Mouse (Mus musculus) spleen, adult 2 months (tissue): Measurements from ENCODE around the gene Ngly1. TPM values are rescaled to one million over a fixed set of nuclear protein-coding genes. Genes with fewer than 3 reads are reported as not detected.

Source experiments
- DNase-seq, 2 experiments: peaks; one replicate each; pipeline versions ENCODE4 v3.0.0 to v3.0.0-alpha.2; 2012 to 2021; ENCODE audit warnings: low spot score in 2 of 2, low read depth in 1 of 2
- H3K27ac ChIP-seq: fragments of 200-500 bp; 2 replicates; pipeline ENCODE4 v1.5.1; 2012; ENCODE audit warnings: low read length, inconsistent platforms; ENCODE audit not compliant: insufficient read depth
- H3K27me3 ChIP-seq: fragments of 200-500 bp; 2 replicates; pipeline ENCODE4 v1.6.1; 2012; ENCODE audit warnings: mild to moderate bottlenecking, moderate library complexity, low read length, inconsistent platforms; ENCODE audit not compliant: control insufficient read depth, insufficient read depth
- H3K36me3 ChIP-seq: fragments of 200-500 bp; 2 replicates; pipeline ENCODE4 v1.6.1; 2012; ENCODE audit warnings: mild to moderate bottlenecking, low read length, inconsistent platforms; ENCODE audit not compliant: control insufficient read depth, insufficient read depth
- H3K4me1 ChIP-seq: fragments of 200-500 bp; 2 replicates; pipeline ENCODE4 v1.6.1; 2011; ENCODE audit warnings: inconsistent platforms; ENCODE audit not compliant: control insufficient read depth, insufficient read depth, insufficient read length
- H3K4me3 ChIP-seq: fragments of 200-500 bp; 2 replicates; pipeline ENCODE4 v1.5.1; 2011; ENCODE audit warnings: mild to moderate bottlenecking, inconsistent platforms; ENCODE audit not compliant: insufficient read depth, insufficient read length; ENCODE audit errors: extremely low read depth
- CTCF ChIP-seq: fragments of 200-500 bp; IDR thresholded peaks from 2 replicates; pipeline ENCODE4 v1.5.1; 2011; ENCODE audit warnings: mild to moderate bottlenecking, inconsistent platforms; ENCODE audit not compliant: insufficient read depth, insufficient read length, insufficient replicate concordance; ENCODE audit errors: extremely low read depth
- POLR2A ChIP-seq: fragments of 200-500 bp; IDR thresholded peaks from 2 replicates; pipeline ENCODE4 v1.6.1; 2011; ENCODE audit warnings: low read depth, low read length, inconsistent platforms
- WGBS: fragments of 180-500 bp; shearing (Covaris S2); methylation state at CpG from one replicate; pipeline ENCODE4 v1.1.7; 2018; 5-methylcytosine and 5-hydroxymethylcytosine counted together
- polyA plus RNA-seq: library from polyadenylated mRNA; depleted of rRNA; stranded (reverse); fragments of >200 nt; gene quantifications from 2 replicates; pipeline ENCODE4 v1.2.3, GENCODE M21; 2012

Ngly1 gene
- polyA plus RNA-seq, 1 experiment, result 19.8 TPM

DNA sequence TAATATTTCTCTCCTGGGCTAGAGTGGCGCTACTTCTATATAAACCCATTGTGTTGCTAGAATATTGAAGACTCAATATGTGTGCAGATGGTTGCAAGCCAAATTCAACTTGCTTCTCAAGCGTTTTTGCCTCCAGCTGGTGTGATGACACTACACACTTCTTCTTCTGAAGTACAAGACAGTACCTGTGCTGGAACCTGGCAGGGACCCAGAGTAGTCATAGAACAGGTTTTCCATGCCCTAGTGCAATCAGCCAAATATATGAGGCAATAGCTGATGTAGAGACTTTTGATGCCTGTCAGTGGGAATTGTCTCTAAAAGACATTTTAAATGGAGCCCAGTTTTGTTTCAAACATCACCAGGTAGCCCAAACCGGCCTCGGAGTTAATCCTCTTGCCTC, 75.3 kb downstream of the Ngly1 start:
- DNase-seq, result no peak
- no peaks in the 10 kb centered on the region for H3K27me3 ChIP-seq
- no peak for TF ChIP-seq POLR2A
- no peak for TF ChIP-seq CTCF
- WGBS, result 89% methylated on average over 4 of the region's 4 CpGs
- no peaks in the 10 kb centered on the region for H3K36me3 ChIP-seq
- no peaks in the 10 kb centered on the region for H3K4me1 ChIP-seq
- no peak overlapping the region for H3K4me3 ChIP-seq
- no peak overlapping the region for H3K27ac ChIP-seq

DNA sequence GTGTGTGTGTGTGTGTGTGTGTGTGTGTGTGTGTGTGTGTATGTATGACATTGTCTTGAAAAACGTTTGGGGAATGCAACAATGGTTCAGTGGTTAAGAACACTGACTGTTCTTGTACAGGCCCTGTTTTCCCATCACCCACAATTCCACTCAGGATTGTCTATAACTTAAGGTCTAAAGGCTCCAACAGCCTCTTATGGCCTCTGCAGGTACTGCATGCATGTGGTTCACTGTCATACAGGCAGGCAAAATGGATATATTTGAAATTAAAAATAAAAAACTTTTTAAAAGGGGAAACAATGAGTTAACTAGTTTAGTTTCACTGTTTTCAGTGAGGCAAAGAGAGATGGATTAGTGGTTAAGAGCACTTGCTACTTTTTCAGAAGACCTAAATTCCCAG, 76.1 kb downstream of the Ngly1 start:
- H3K27ac ChIP-seq, result no peak overlapping the region
- no peak for DNase-seq
- 48% methylated on average over 1 of the region's 1 CpGs for WGBS
- no peak overlapping the region for H3K4me3 ChIP-seq
- no peaks in the 10 kb centered on the region for H3K4me1 ChIP-seq
- no peak for TF ChIP-seq CTCF
- TF ChIP-seq POLR2A, result no peak
- H3K27me3 ChIP-seq, result no peaks in the 10 kb centered on the region
- H3K36me3 ChIP-seq, result no peaks in the 10 kb centered on the region

DNA sequence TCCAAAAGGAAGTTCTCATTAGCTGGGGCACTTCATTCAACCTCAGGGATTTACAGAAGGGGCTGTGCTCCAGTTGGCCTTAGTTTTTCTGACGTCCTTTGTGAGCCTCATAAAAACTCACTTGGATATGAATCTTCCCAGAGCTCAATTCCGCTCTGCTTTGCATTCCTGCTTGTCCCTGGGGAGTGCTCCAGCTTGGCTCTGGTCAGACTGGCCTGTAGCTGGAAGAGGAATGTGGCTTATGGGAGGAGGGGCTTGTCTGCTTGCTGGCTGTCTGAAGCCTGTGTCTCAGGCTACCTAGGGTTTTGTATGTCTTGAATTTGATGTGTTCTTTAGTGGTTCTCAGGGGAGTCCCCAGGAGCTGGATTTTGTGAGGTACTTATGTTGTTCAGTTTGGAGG, 79.5 kb downstream of the Ngly1 start:
- Histone ChIP-seq H3K36me3 (no peaks in the 10 kb centered on the region), H3K27me3 (no peaks in the 10 kb centered on the region), H3K27ac (no peak overlapping the region), H3K4me1 (no peaks in the 10 kb centered on the region), H3K4me3 (no peak overlapping the region)
- no peak for DNase-seq
- TF ChIP-seq CTCF, result no peak
- no peak for TF ChIP-seq POLR2A
- 72% methylated on average over 2 of the region's 2 CpGs for WGBS

DNA sequence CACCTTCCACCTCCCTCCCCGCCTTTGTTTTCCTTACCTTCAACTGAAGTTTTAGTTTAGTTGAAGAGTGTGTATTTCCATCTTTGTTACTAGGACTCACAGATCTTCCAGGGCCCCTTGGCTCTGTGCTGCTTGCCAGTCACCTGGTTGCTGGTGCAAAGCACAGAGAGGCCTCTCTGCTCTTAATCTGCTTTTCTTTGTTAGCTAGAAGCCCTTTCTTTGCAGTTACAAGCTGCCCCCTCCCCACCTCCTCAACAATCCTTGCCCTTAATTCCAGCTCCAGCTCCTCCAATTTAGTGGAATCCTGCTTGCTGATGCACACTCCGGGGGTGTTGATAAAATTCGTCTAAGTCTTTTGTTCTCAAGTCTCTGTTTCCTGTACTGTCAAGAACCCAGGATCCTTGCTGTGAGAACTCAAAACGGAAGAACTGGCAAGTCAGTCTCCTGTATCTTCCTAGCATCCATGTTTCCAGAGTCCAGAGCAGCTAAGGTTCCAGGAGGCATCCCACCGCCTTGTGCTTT, 79.9 kb downstream of the Ngly1 start:
- WGBS, result 83% methylated on average over 5 of the region's 5 CpGs
- TF ChIP-seq POLR2A (no peak), CTCF (no peak)
- no peak for DNase-seq
- no peaks in the 10 kb centered on the region for H3K4me1 ChIP-seq
- no peaks in the 10 kb centered on the region for H3K27me3 ChIP-seq
- no peak overlapping the region for H3K4me3 ChIP-seq
- H3K27ac ChIP-seq, result no peak overlapping the region
- no peaks in the 10 kb centered on the region for H3K36me3 ChIP-seq

DNA sequence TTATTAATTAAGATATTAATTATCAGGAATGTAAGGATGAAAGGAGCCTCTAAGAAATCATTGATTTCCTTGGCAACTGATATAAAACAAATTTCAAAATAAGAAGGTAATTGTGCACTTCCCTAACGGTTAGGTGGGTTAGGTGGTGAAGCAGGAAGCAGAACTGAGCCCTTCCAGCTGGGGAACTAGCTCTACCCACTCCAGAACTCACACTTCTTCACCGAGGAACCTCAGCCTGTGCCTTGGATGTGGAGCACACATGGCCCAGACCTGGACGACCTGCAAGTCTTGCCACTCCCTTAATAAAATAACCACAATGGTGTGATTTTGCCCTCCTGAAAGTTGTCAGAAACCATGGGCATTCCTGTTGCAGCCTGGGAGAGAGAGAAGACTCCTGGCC, 80.7 kb downstream of the Ngly1 start:
- no peaks in the 10 kb centered on the region for H3K27me3 ChIP-seq
- H3K4me3 ChIP-seq, result no peak overlapping the region
- DNase-seq, result no peak
- WGBS, result 37% methylated on average over 3 of the region's 3 CpGs
- no peaks in the 10 kb centered on the region for H3K4me1 ChIP-seq
- no peak overlapping the region for H3K27ac ChIP-seq
- TF ChIP-seq POLR2A, result no peak
- no peak for TF ChIP-seq CTCF
- no peaks in the 10 kb centered on the region for H3K36me3 ChIP-seq

DNA sequence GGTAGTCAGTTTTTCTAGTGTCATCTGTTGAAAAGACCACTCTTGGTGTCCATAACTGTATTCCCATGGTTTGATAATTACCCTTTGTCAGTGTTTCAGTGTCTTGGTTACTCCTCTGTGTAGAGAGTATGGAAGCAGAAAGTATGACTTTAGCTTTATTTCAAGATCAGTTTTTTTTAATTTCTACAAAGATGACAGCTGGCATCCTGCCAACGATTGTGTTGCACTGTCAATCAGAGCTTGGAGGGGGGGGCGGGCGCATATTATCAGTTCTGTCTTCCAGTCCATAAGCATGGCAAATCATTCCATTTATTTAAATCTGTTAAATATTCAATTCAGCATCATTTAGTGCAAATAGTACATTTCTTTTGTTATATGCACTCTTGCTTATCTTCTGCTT, 85.2 kb downstream of the Ngly1 start:
- WGBS, result 82% methylated on average over 3 of the region's 3 CpGs
- H3K4me3 ChIP-seq, result no peak overlapping the region
- TF ChIP-seq POLR2A (no peak), CTCF (no peak)
- no peaks in the 10 kb centered on the region for H3K27me3 ChIP-seq
- no peaks in the 10 kb centered on the region for H3K36me3 ChIP-seq
- H3K4me1 ChIP-seq, result no peaks in the 10 kb centered on the region
- no peak overlapping the region for H3K27ac ChIP-seq
- no peak for DNase-seq

DNA sequence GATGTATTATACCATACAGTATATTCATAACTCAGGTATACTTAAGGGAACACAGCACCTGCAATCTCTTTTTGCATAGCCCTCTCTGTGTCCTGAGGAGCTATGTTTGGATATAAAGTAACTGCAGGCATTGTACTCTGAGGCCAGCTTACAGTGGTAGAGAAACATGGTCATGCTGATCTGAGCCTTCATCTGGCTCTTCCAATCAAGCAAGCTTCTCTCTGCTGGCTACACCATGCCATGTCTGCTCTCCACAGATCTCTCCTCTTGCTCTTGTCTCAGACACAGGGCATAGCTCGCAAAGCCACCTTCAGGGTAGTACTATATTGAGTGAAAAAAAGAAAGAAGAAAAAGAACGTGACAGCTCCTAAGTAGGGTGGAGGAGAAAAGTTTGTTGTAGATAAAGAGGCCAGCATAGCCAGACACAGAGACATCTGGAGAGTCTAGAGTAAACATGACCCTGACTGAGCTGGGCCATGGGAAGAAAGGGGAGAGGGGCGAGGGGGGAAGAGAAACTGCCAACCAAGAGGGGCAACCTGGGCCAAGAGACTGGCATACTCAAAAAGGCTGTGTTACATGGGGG, 86.8 kb downstream of the Ngly1 start:
- WGBS, result 81% methylated on average over 3 of the region's 3 CpGs
- Histone ChIP-seq H3K27me3 (no peaks in the 10 kb centered on the region), H3K36me3 (no peaks in the 10 kb centered on the region), H3K4me3 (no peak overlapping the region), H3K27ac (no peak overlapping the region), H3K4me1 (no peaks in the 10 kb centered on the region)
- no peak for DNase-seq
- TF ChIP-seq POLR2A (no peak), CTCF (no peak)
